ENCODE assay signal across 8 mouse cellular contexts in the genomic region with DNA sequence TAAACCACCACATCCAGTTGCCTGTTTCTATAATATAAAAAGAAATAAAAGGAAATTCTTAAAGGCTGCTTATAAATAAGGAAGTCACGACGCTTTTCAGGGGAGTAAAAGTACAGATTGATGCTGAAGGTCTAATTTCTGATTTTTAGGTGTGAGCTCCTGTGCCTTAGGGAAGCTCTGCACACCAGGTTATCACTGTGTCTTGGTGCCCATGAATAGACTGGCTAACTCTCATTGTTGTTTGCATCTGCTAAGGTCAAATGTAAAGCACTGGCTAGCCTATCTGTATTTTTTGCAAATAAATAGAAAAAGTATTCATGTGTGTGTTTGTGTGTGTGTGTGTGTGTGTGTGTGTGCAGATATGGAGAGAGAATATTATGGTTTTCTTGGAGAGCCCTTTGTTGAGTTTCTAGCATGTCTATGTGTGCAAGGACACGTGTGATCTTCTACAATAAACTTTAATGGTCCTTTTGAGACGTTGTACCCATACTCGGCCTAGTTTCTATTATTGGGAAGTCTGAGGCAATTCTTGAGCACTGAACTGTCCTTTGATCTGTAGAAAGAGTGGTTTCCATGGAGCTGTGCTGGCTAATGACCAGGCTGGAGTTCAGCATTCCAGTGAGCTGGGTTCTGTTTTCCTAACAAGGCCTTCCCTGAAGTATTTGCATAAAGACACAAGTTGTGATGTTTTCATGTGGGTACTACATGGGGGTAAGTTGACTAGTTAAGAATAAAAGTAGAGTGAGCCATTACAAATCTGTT.
A peak's percentile ranks its signal among the peaks of the same experiment; 100 is the strongest.
DNase-seq lines count a peak whose midpoint lies in the region; ATAC-seq lines count a peak whose summit lies in the region.

No protein-coding gene starts in this region.

- ATAC-seq in hindbrain, embryonic 12.5 days (ENCODE audit: low FRiP score), result peak; percentile 87
- ATAC-seq in megakaryocyte, adult 5-6 weeks (ENCODE audit: poor library complexity, severe bottlenecking), result no peak

- no peak overlapping the region for H3K4me3 ChIP-seq in hindbrain, embryonic 12.5 days

- WGBS in hindbrain, embryonic 12.5 days, result 47% methylated on average over 5 of the region's 5 CpGs

- H3K4me2 ChIP-seq in hindbrain, embryonic 12.5 days (replicated peaks), result no peak overlapping the region

- H3K9me3 ChIP-seq in hindbrain, embryonic 12.5 days (replicated peaks), result no peaks in the 10 kb centered on the region

- no peaks in the 10 kb centered on the region for H3K36me3 ChIP-seq in hindbrain, embryonic 12.5 days

- H3K4me1 ChIP-seq in hindbrain, embryonic 12.5 days, result peaks cover 3% of the 10 kb centered on the region; the same call in 1 of the 2 replicates

- no peak overlapping the region for H3K9ac ChIP-seq in hindbrain, embryonic 12.5 days

- intact Hi-C loops in left cerebral cortex, postnatal 10 days (cut with DNase I), result no loop called here
- intact Hi-C loops in heart, postnatal 25 days (cut with DNase I), result no loop called here

- DNase-seq in right cerebral cortex, adult 18-20 months, result peak; percentile 43
- DNase-seq in right cerebral cortex, postnatal 14 days, result no peak
- peak; percentile 46 to 69 for DNase-seq in left cerebral cortex, postnatal 10 days (ENCODE audit: extremely low spot score in 1 of 2, low spot score in 2 of 2)
- peak; percentile 54 for DNase-seq in retina, embryonic 14.5 days (ENCODE audit: low spot score)
- no peak for DNase-seq in heart, adult 8-10 months (ENCODE audit: low spot score)
- DNase-seq in heart, postnatal 25 days (ENCODE audit: low spot score), result no peak

- no peaks in the 10 kb centered on the region for H3K27me3 ChIP-seq in hindbrain, embryonic 12.5 days

- H3K27ac ChIP-seq in hindbrain, embryonic 12.5 days, result no peak overlapping the region

Comparison
In these comparisons a context has a peak if more than half of its experiments do, and no peak if none do; other contexts are left out.
1. DNase-seq: peak in right cerebral cortex, adult 18-20 months (single experiment), left cerebral cortex, postnatal 10 days (2 of 2) and retina, embryonic 14.5 days (single experiment); none in right cerebral cortex, postnatal 14 days (single experiment), heart, adult 8-10 months (single experiment) and heart, postnatal 25 days (single experiment).